Mouse (Mus musculus) cerebellum, adult 2 months (tissue): Measurements from ENCODE around the gene Gab1.

Source experiments
- CTCF ChIP-seq: fragments of 200-500 bp; IDR thresholded peaks from 2 replicates; pipeline ENCODE4 v1.5.1; 2011; ENCODE audit warnings: low read depth, mild to moderate bottlenecking, control low read depth, low read length, moderate library complexity, borderline replicate concordance; ENCODE audit not compliant: insufficient read depth
- POLR2A ChIP-seq: fragments of 200-500 bp; IDR thresholded peaks from 2 replicates; pipeline ENCODE4 v1.6.1; 2011; ENCODE audit warnings: low read length, control low read depth, borderline replicate concordance; ENCODE audit not compliant: insufficient read depth

DNA sequence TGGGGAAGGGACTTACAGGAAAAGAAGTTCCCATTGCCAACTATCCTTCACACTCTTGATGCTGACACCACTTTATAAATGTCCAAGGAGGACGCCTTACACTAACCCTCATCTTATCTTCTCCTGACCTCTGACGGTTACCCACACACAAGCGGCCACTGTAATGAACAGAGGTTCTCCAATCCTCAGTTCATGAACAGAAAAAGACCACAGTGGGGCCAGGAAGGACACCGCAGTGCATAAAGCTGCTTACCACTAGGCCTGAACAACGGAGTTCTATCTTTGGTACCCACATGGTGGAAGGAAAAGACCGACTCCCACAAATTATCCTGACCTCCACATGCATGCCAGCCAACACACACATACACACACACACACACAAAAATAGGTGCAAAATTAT is 28.7 kb downstream of the Gab1 start:
- no peak for TF ChIP-seq CTCF
- no peak for TF ChIP-seq POLR2A
